Mouse (Mus musculus) testis, adult 2 months (tissue): Measurements from ENCODE around the gene Rmi2. TPM values are rescaled to one million over a fixed set of nuclear protein-coding genes. Genes with fewer than 3 reads are reported as not detected.

Experiments used
- H3K27ac ChIP-seq: fragments of 200-500 bp; 2 replicates; pipeline ENCODE4 v1.5.1; 2012; ENCODE audit warnings: low read depth, low read length; ENCODE audit not compliant: control insufficient read depth, insufficient read depth
- H3K27me3 ChIP-seq: fragments of 200-500 bp; 2 replicates; pipeline ENCODE4 v1.6.1; 2012; ENCODE audit warnings: mild to moderate bottlenecking, low read length, moderate library complexity; ENCODE audit not compliant: control insufficient read depth, insufficient read depth
- H3K36me3 ChIP-seq: fragments of 200-500 bp; 2 replicates; pipeline ENCODE4 v1.6.1; 2012; ENCODE audit warnings: mild to moderate bottlenecking, low read length; ENCODE audit not compliant: control insufficient read depth, insufficient read depth
- H3K4me1 ChIP-seq: fragments of 200-500 bp; 2 replicates; pipeline ENCODE4 v1.6.1; 2012; ENCODE audit warnings: low read length; ENCODE audit not compliant: control insufficient read depth, insufficient read depth
- H3K4me3 ChIP-seq: fragments of 200-500 bp; 2 replicates; pipeline ENCODE4 v1.5.1; 2012; ENCODE audit warnings: low read depth, mild to moderate bottlenecking, low read length, moderate library complexity, mixed read lengths; ENCODE audit not compliant: control insufficient read depth
- CTCF ChIP-seq: fragments of 200-500 bp; IDR thresholded peaks from 2 replicates; pipeline ENCODE4 v1.5.1; 2012; ENCODE audit warnings: low read depth, mild to moderate bottlenecking, inconsistent platforms, low read length, moderate library complexity; ENCODE audit not compliant: control insufficient read depth, insufficient read depth, insufficient replicate concordance
- POLR2A ChIP-seq: fragments of 200-500 bp; IDR thresholded peaks from 2 replicates; pipeline ENCODE4 v1.6.1; 2012; ENCODE audit warnings: low read depth, mild to moderate bottlenecking, inconsistent platforms, low read length, moderate library complexity; ENCODE audit not compliant: control insufficient read depth
- polyA plus RNA-seq: library from polyadenylated mRNA; depleted of rRNA; stranded (reverse); fragments of >200 nt; gene quantifications from 2 replicates; pipeline ENCODE4 v1.2.3, GENCODE M21; 2012

Rmi2 gene
- polyA plus RNA-seq, 1 experiment: 1.7 TPM

- TF ChIP-seq POLR2A: no peak
- TF ChIP-seq CTCF: no peak
- Histone ChIP-seq H3K4me3 (no peak overlapping the region), H3K27me3 (no peaks in the 10 kb centered on the region), H3K36me3 (no peaks in the 10 kb centered on the region), H3K27ac (no peak overlapping the region), H3K4me1 (peaks cover 2% of the 10 kb centered on the region)
These were observed 24.9 kb downstream of the Rmi2 start for GRCm38 (mm10) chr16:10859726-10860245.

- no peaks in the 10 kb centered on the region for H3K36me3 ChIP-seq
- TF ChIP-seq POLR2A: no peak
- no peak for TF ChIP-seq CTCF
- no peak overlapping the region for H3K4me3 ChIP-seq
These were observed 26.5 kb downstream of the Rmi2 start for GRCm38 (mm10) chr16:10861408-10861807.

GRCm38 (mm10) chr16:10864833-10865591, 30.2 kb downstream of the Rmi2 start:
- TF ChIP-seq POLR2A (no peak), CTCF (no peak)
- H3K4me3 ChIP-seq: no peak overlapping the region
- H3K27me3 ChIP-seq: no peaks in the 10 kb centered on the region
- H3K27ac ChIP-seq: no peak overlapping the region
- no peaks in the 10 kb centered on the region for H3K36me3 ChIP-seq
- H3K4me1 ChIP-seq: peaks cover 2% of the 10 kb centered on the region

More at GRCm38 (mm10) chr16:10861408-10861807, 26.5 kb downstream of the Rmi2 start:
- Histone ChIP-seq H3K4me1 (peaks cover 2% of the 10 kb centered on the region), H3K27ac (peak overlapping the region; percentile 50; the same call in 1 of the 2 replicates), H3K27me3 (no peaks in the 10 kb centered on the region)

GRCm38 (mm10) chr16:10865592-10865987, 30.7 kb downstream of the Rmi2 start:
- no peak overlapping the region for H3K4me3 ChIP-seq
- no peaks in the 10 kb centered on the region for H3K36me3 ChIP-seq
- no peaks in the 10 kb centered on the region for H3K27me3 ChIP-seq
- H3K27ac ChIP-seq: no peak overlapping the region
- H3K4me1 ChIP-seq: peaks cover 2% of the 10 kb centered on the region
- TF ChIP-seq POLR2A (no peak), CTCF (no peak)

GRCm38 (mm10) chr16:10866841-10867240, 32.0 kb downstream of the Rmi2 start:
- TF ChIP-seq POLR2A (no peak), CTCF (no peak)
- no peak overlapping the region for H3K4me3 ChIP-seq
- no peaks in the 10 kb centered on the region for H3K27me3 ChIP-seq
- H3K36me3 ChIP-seq: no peaks in the 10 kb centered on the region
- no peaks in the 10 kb centered on the region; the same call in 1 of the 2 replicates for H3K4me1 ChIP-seq
- no peak overlapping the region for H3K27ac ChIP-seq

GRCm38 (mm10) chr16:10867501-10867900, 32.6 kb downstream of the Rmi2 start:
- TF ChIP-seq CTCF (no peak), POLR2A (no peak)
- no peaks in the 10 kb centered on the region for H3K27me3 ChIP-seq

GRCm38 (mm10) chr16:10867904-10868440, 33.1 kb downstream of the Rmi2 start:
- H3K27ac ChIP-seq: no peak overlapping the region
- H3K36me3 ChIP-seq: no peaks in the 10 kb centered on the region
- no peaks in the 10 kb centered on the region for H3K27me3 ChIP-seq
- no peaks in the 10 kb centered on the region for H3K4me1 ChIP-seq
- TF ChIP-seq CTCF (peak; percentile 88; the same call in 1 of the 2 replicates), POLR2A (no peak; the same call in 1 of the 2 replicates)
- H3K4me3 ChIP-seq: no peak overlapping the region

More at GRCm38 (mm10) chr16:10867501-10867900, 32.6 kb downstream of the Rmi2 start:
- Histone ChIP-seq H3K4me3 (no peak overlapping the region), H3K4me1 (no peaks in the 10 kb centered on the region; the same call in 1 of the 2 replicates), H3K36me3 (no peaks in the 10 kb centered on the region), H3K27ac (no peak overlapping the region)

GRCm38 (mm10) chr16:10870969-10871368, 36.1 kb downstream of the Rmi2 start:
- Histone ChIP-seq H3K4me1 (no peaks in the 10 kb centered on the region), H3K4me3 (no peak overlapping the region), H3K36me3 (no peaks in the 10 kb centered on the region), H3K27me3 (no peaks in the 10 kb centered on the region), H3K27ac (no peak overlapping the region)
- TF ChIP-seq POLR2A: no peak
- TF ChIP-seq CTCF: no peak
